Mouse (Mus musculus) brain, embryonic 14.5 days (tissue): Measurements from ENCODE around the gene Plekhg1. TPM values are rescaled to one million over a fixed set of nuclear protein-coding genes. Genes with fewer than 3 reads are reported as not detected.

Experiments
- DNase-seq: peaks from one replicate; pipeline ENCODE4 v3.0.0-alpha.2; 2011; ENCODE audit warnings: low read depth
- CTCF ChIP-seq: fragments of 200-500 bp; IDR thresholded peaks from 2 replicates; pipeline ENCODE4 v1.5.1; 2012; ENCODE audit warnings: inconsistent platforms, mild to moderate bottlenecking, moderate library complexity, borderline replicate concordance; ENCODE audit not compliant: insufficient read depth, insufficient read length; ENCODE audit errors: extremely low read depth
- POLR2A ChIP-seq: fragments of 200-500 bp; IDR thresholded peaks from 2 replicates; pipeline ENCODE4 v1.6.1; 2012; ENCODE audit warnings: mild to moderate bottlenecking, inconsistent platforms, borderline replicate concordance; ENCODE audit not compliant: poor library complexity, insufficient read depth, insufficient read length, severe bottlenecking; ENCODE audit errors: extremely low read depth
- polyA plus RNA-seq: library from polyadenylated mRNA; depleted of rRNA; stranded (reverse); fragments of >200 nt; gene quantifications from 2 replicates; pipeline ENCODE4 v1.2.3, GENCODE M21; 2012

The Plekhg1 gene
- polyA plus RNA-seq, 1 experiment: 8.8 TPM

DNA sequence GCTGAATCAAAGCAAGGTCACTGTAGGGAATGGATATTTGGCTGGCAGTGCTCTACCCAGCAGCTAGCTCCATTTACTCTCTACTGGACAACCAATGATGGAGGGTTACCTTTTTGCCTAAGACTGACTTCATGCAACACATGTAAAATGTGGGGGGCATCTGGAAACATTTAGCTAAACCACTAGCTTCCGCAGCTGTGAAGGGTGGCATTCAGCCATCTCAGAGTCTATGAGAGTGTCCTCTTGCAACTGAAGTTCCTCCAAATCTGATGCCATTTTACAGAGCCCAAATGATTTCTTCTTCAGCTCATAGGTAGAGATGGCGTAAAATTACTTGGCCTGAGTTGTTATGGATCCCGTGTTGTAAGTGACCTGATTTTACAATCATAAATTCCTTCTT, 67.8 kb downstream of the Plekhg1 start:
- TF ChIP-seq CTCF (no peak), POLR2A (no peak)
- DNase-seq: no peak

GRCm38 (mm10) chr10:3810476-3811273, 70.5 kb downstream of the Plekhg1 start:
- TF ChIP-seq CTCF: no peak
- TF ChIP-seq POLR2A: no peak
- DNase-seq: peak; percentile 14

- DNase-seq: peak; percentile 92
- TF ChIP-seq CTCF (no peak), POLR2A (no peak)
Observed at GRCm38 (mm10) chr10:3818940-3819701, 79.0 kb downstream of the Plekhg1 start.

GRCm38 (mm10) chr10:3823826-3824225, 83.7 kb downstream of the Plekhg1 start:
- peak; percentile 78 for DNase-seq
- TF ChIP-seq POLR2A (no peak), CTCF (no peak)

DNA sequence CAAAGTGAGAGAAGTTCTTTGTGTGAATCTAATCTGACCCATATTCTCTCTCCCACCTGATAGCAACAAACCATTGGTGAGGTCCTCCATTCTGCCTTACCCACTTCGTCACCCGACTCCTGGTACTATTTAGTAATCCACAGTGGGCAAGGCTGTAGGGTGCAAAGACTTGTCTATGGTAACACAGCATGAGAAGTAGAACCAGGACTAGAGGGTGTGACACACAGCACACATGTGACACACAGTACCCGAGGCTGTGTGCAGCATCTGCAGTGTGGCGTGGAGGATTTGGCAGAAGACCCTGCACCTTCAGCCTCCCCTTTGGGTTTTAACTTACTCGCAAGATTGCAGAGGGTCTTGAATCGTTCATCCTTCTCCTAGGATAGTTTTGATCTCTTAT, 85.9 kb downstream of the Plekhg1 start:
- DNase-seq: no peak
- TF ChIP-seq POLR2A (no peak), CTCF (no peak)

DNA sequence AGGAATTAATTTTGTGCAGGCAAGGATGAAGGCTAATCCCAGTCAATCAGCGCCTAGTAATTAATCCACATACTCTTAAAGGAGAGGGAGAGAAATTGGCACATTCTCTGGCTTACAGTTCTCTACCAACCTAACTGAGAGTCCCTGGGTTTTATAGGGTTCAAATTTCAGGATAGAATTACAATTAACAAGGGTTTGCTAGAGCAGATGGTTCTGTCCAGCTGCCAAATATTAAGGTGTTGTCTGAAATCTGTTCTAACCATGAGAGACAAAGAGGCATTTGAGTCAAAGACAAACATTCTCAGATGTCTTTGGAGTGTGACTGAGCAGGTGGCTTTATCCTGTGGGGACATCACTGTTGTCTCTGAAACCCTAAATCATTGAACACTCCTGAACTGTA, 87.2 kb downstream of the Plekhg1 start:
- peak; percentile 87 for DNase-seq
- TF ChIP-seq CTCF: no peak
- no peak for TF ChIP-seq POLR2A

DNA sequence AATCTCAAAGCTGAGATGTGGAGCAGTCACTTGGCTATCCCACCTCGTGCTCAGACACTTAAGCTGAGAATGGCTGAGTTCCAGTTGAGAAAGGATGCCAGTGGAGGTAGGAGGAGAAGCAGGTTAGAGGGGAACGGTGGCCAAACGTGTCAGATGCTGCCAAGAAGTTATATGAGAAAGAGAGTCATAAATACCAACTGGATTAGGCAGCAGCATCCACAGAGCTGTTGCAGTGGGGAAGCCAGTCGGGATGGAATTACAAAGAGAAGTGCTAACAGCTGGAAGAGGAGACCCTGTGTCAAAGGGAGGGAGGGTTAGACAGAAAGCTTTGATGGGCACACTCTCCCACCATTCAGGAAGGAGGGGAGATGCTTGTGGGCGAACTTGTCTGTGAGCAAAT, 89.3 kb downstream of the Plekhg1 start:
- TF ChIP-seq CTCF (no peak), POLR2A (no peak)
- DNase-seq: peak; percentile 47

DNA sequence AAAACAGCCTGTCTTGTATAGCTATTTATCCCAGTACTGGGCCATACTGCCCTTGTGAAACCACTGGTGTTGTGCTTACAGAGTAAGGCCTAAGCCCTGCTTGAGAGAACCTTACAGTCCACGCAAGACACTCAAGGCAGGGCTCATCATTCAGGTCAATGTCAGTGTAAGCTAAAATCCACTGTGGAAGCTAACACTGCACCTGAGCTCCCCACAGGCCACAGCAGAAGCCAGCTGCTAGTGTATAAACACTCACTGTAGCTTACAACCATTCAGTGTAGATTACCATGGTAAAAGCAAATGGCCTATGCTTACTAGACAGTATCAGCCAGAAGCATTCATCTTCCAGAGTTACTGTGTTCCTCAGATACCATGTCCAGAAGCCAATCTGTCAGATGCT, 90.5 kb downstream of the Plekhg1 start:
- no peak for DNase-seq
- no peak for TF ChIP-seq CTCF
- TF ChIP-seq POLR2A: no peak

GRCm38 (mm10) chr10:3831597-3832351, 91.6 kb downstream of the Plekhg1 start:
- DNase-seq: no peak
- TF ChIP-seq CTCF: no peak
- TF ChIP-seq POLR2A: no peak

GRCm38 (mm10) chr10:3834060-3834459, 93.9 kb downstream of the Plekhg1 start:
- no peak for DNase-seq
- TF ChIP-seq POLR2A (no peak), CTCF (no peak)

- no peak for DNase-seq
- TF ChIP-seq CTCF (no peak), POLR2A (no peak)
Observed at GRCm38 (mm10) chr10:3834678-3835077, 94.5 kb downstream of the Plekhg1 start.

DNA sequence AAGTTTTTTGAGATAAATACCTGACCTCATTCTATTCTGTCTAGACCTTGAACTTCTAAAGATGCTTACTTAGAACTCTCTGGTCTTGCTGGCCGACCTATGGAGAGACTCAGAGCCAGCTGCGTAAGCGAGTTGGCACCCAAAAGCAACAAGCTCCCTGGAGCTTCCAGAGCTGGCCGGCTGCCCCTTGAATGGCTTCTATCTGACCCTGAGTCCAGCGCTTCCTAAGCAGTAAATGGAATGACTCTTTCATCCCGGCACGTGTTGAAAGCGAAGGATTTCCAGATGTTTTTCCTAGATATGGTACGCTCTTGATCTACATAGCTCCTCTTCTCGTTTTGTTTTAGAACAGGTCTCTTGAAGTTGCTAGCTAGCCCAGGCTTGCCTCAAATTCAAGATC, 95.5 kb downstream of the Plekhg1 start:
- DNase-seq: no peak
- no peak for TF ChIP-seq CTCF
- no peak for TF ChIP-seq POLR2A
